Mouse (Mus musculus): ENCODE results near the gene 2010315B03Rik. TPM values are rescaled to one million over a fixed set of nuclear protein-coding genes. Genes with fewer than 3 reads are reported as not detected.
A peak's percentile ranks its signal among the peaks of the same experiment; 100 is the strongest.
"Not testable (repeated sequence)": the region's sequence is repeated elsewhere in the genome, so short reads cannot be mapped to it uniquely, and the experiment has no call there.

The 2010315B03Rik gene
- polyA plus RNA-seq, 1 experiment from 2014 or later = 8.5 TPM

DNA sequence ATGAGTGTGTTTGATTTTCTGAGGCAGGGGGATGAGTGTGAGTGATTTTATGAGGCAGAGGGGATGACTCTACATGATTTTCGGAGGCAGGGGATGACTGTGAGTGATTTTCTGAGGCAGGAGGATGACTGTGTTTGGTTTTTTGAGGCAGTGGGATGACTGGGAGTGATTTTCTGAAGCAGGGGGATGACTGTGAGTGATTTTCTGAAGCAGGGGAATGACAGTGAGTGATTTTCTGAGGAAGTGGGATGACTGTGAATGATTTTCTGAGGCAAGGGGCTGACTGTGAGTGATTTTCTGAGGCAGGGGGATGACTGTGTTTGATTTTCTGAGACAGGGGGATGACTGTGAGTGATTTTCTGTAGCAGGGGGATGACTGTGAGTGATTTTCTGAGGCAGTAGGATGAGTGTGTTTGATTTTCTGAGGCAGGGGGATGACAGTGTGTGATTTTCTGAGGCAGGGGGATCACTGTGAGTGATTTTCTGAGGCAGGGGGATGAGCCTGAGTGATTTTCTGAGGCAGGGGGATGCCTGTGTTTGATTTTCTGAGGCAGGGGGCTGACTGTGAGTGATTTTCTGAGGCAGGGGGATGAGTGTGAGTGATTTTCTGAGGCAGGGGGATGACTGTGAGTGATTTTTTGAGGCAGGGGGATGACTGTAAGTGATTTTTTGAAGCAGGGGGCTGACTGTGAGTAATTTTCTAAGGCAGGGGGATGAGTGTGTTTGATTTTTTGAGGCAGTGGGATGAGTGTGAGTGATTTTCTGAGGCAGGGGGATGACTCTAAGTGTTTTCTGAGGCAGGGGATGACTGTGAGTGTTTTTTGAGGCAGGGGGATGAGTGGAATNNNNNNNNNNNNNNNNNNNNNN lies 55.1 kb downstream of the 2010315B03Rik start:
- ATAC-seq (ENCODE audit: insufficient number of reproducible peaks, insufficient read depth, low FRiP score, low read depth) = peak; percentile 43
- Histone ChIP-seq H3K4me3 (ENCODE audit: control insufficient read depth in 1 of 2, insufficient read depth in 1 of 2, low read depth in 1 of 2, low read length in 2 of 2) (no peak overlapping the region; a peak in 1 of 4 replicates), H3K9ac (ENCODE audit: low read length) (no peak overlapping the region), H3K4me2 (ENCODE audit: low read length) (no peak overlapping the region), H3K36me3 (ENCODE audit: control insufficient read depth, insufficient read depth, low read length) (no peaks in the 10 kb centered on the region), H3K27me3 (ENCODE audit: control insufficient read depth, insufficient read depth, low read length) (no peaks in the 10 kb centered on the region), H3K27ac (replicated peaks in 1 of 2; ENCODE audit: control insufficient read depth in 1 of 2, insufficient read depth in 1 of 2, low read depth in 2 of 2, low read length in 2 of 2) (no peak overlapping the region), H3K9me3 (ENCODE audit: control insufficient read depth, low read length) (peaks cover 18% of the 10 kb centered on the region), H3K4me1 (ENCODE audit: control insufficient read depth in 2 of 2, insufficient read depth in 2 of 2, low read length in 2 of 2) (no peaks in the 10 kb centered on the region)
- WGBS = 69% methylated on average over 1 of the region's 1 CpGs

DNA sequence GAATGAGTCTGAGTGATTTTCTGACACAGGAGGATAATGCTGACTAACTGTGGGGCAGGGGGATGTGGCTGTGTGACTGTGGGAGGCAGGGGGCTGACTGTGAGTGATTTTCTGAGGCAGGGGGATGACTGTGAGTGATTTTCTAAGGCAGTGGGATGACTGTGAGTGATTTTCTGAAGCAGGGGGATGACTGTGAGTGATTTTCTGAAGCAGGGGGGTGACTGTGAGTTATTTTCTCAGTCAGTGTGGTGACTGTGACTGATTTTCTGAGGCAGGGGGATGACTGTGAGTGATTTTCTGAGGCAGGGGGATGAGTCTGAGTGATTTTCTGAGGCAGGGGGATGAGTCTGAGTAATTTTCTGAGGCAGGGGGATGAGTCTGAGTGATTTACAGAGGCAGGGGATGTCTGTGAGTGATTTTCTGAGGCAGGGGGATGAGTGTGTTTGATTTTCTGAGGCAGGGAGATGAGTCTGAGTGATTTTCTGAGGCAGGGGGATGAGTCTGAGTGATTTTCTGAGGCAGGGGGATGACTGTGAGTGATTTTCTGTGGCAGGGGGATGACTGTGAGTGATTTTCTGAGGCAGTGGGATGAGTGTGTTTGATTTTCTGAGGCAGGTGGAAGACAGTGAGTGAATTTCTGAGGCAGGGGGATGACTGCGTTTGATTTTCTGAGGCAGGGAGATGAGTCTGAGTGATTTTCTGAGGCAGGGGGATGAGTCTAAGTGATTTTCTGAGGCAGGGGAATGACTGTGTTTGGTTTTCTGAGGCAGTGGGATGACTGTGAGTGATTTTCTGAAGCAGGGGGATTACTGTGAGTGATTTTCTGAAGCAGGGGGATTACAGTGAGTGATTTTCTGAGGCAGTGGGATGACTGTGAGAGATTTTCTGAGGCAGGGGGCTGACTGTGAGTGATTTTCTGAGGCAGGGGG lies 56.0 kb downstream of the 2010315B03Rik start:
- not testable (repeated sequence) for H3K27ac ChIP-seq (replicated peaks in 1 of 2; ENCODE audit: control insufficient read depth in 1 of 2, insufficient read depth in 1 of 2, low read depth in 2 of 2, low read length in 2 of 2); H3K4me1 ChIP-seq (ENCODE audit: control insufficient read depth in 2 of 2, insufficient read depth in 2 of 2, low read length in 2 of 2); H3K4me3 ChIP-seq (ENCODE audit: control insufficient read depth in 1 of 2, insufficient read depth in 1 of 2, low read depth in 1 of 2, low read length in 2 of 2); H3K9ac ChIP-seq (ENCODE audit: low read length); H3K36me3 ChIP-seq (ENCODE audit: control insufficient read depth, insufficient read depth, low read length); H3K4me2 ChIP-seq (ENCODE audit: low read length); H3K27me3 ChIP-seq (ENCODE audit: control insufficient read depth, insufficient read depth, low read length)
- WGBS = 27% methylated on average over 1 of the region's 1 CpGs
- peak; percentile 77; the same call in 1 of the 2 replicates for ATAC-seq (ENCODE audit: insufficient number of reproducible peaks, insufficient read depth, low FRiP score, low read depth)
- peaks cover 18% of the 10 kb centered on the region for H3K9me3 ChIP-seq (ENCODE audit: control insufficient read depth, low read length)

DNA sequence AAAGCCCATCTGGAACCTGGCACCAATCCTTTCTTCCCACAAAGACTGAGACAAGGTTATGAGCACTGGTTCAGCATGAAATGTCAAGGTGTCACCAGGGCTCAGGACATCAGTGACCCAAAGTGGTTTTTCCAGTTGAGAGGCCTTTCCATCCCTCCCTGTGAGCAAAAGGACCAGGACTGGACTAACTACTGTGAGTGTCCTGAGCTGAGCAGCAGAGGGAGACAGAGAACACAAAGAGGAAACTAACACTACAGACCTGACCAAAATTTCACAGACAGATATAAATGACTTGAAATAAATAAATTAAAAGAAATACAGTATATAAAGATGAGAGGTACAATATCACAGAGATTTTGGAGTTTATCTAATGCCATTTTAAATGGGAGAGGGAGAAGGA lies 61.1 kb downstream of the 2010315B03Rik start:
- H3K4me2 ChIP-seq (ENCODE audit: low read length) = no peak overlapping the region

More for the DNA sequence above, 61.1 kb downstream of the 2010315B03Rik start:
- no peak for ATAC-seq (ENCODE audit: insufficient number of reproducible peaks, insufficient read depth, low FRiP score, low read depth)
- H3K9me3 ChIP-seq (ENCODE audit: control insufficient read depth, low read length) = peaks cover 4% of the 10 kb centered on the region
- no peak overlapping the region for H3K4me3 ChIP-seq (ENCODE audit: control insufficient read depth in 1 of 2, insufficient read depth in 1 of 2, low read depth in 1 of 2, low read length in 2 of 2)
- no peaks in the 10 kb centered on the region for H3K4me1 ChIP-seq (ENCODE audit: control insufficient read depth in 2 of 2, insufficient read depth in 2 of 2, low read length in 2 of 2)
- no peaks in the 10 kb centered on the region for H3K27me3 ChIP-seq (ENCODE audit: control insufficient read depth, insufficient read depth, low read length)
- no peaks in the 10 kb centered on the region for H3K36me3 ChIP-seq (ENCODE audit: control insufficient read depth, insufficient read depth, low read length)
- H3K9ac ChIP-seq (ENCODE audit: low read length) = no peak overlapping the region
- H3K27ac ChIP-seq (replicated peaks in 1 of 2; ENCODE audit: control insufficient read depth in 1 of 2, insufficient read depth in 1 of 2, low read depth in 2 of 2, low read length in 2 of 2) = no peak overlapping the region

Other genes with a start within 250 kb of the 2010315B03Rik start
- 1.9 and 2.7 TPM in 2 replicates for gene Ccr2, start 210.7 kb downstream of the 2010315B03Rik start, polyA plus RNA-seq (2014; fragmentation: Nextera tagmentation; extraction: Ambion mirVana)
- gene Ccr5, start 191.2 kb downstream of the 2010315B03Rik start, polyA plus RNA-seq (2014; fragmentation: Nextera tagmentation; extraction: Ambion mirVana) = 0.61 and 1.9 TPM in 2 replicates
- gene Ppp2r3d, start 164.2 kb upstream of the 2010315B03Rik start, polyA plus RNA-seq (2014; fragmentation: Nextera tagmentation; extraction: Ambion mirVana) = 114 and 131 TPM in 2 replicates
- not detected in 2 replicates for gene Gm21836, start 181.1 kb upstream of the 2010315B03Rik start, polyA plus RNA-seq (2014; fragmentation: Nextera tagmentation; extraction: Ambion mirVana)